Mouse (Mus musculus) liver, embryonic 13.5 days (tissue): Measurements from ENCODE around the gene Ccdc157. TPM values are rescaled to one million over a fixed set of nuclear protein-coding genes. Genes with fewer than 3 reads are reported as not detected.
"Not testable (repeated sequence)": the region's sequence is repeated elsewhere in the genome, so short reads cannot be mapped to it uniquely, and the experiment has no call there.

Source experiments
- ATAC-seq: fragments of 200-750 bp; cut with Nextera tagmentation; 2 replicates; pipeline ENCODE4 v1.8.0; 2017; ENCODE audit warnings: low read depth, mild to moderate bottlenecking, moderate number of reproducible peaks, moderate library complexity
- DNase-seq: peaks from one replicate; pipeline ENCODE4 v3.0.0; 2022
- H3K27ac ChIP-seq: fragments of 300-500 bp; sonication (generic); 2 replicates; pipeline ENCODE4 v1.5.1; 2015; ENCODE audit warnings: moderate library complexity, mild to moderate bottlenecking, inconsistent platforms
- H3K27me3 ChIP-seq: fragments of 300-500 bp; sonication (generic); 2 replicates; pipeline ENCODE4 v1.6.1; 2015; ENCODE audit warnings: mild to moderate bottlenecking, inconsistent platforms
- H3K36me3 ChIP-seq: fragments of 300-500 bp; sonication (generic); 2 replicates; pipeline ENCODE4 v1.6.1; 2015; ENCODE audit warnings: mild to moderate bottlenecking, inconsistent platforms
- H3K4me1 ChIP-seq: fragments of 300-500 bp; sonication (generic); replicated peaks from 2 replicates; pipeline ENCODE4 v1.6.1; 2015; ENCODE audit warnings: inconsistent platforms
- H3K4me2 ChIP-seq: fragments of 300-500 bp; sonication (generic); 2 replicates; pipeline ENCODE4 v1.6.1; 2015; ENCODE audit warnings: inconsistent platforms, mild to moderate bottlenecking, moderate library complexity
- H3K4me3 ChIP-seq: fragments of 300-500 bp; sonication (generic); replicated peaks from 2 replicates; pipeline ENCODE4 v1.5.1; 2015; ENCODE audit warnings: mild to moderate bottlenecking, inconsistent platforms
- H3K9ac ChIP-seq: fragments of 300-500 bp; sonication (generic); 2 replicates; pipeline ENCODE4 v1.6.1; 2015; ENCODE audit warnings: mild to moderate bottlenecking, inconsistent platforms
- H3K9me3 ChIP-seq: fragments of 300-500 bp; sonication (generic); replicated peaks from 2 replicates; pipeline ENCODE4 v1.6.1; 2016; ENCODE audit warnings: inconsistent platforms
- WGBS: fragments of 180-500 bp; shearing (Covaris S2); methylation state at CpG from one replicate; pipeline ENCODE4 v1.1.7; 2015; ENCODE audit not compliant: insufficient replicate concordance; 5-methylcytosine and 5-hydroxymethylcytosine counted together
- polyA plus RNA-seq: library from polyadenylated mRNA; unstranded; fragments of >200 nt; fragmentation: Nextera tagmentation; extraction: Ambion mirVana; gene quantifications from 2 replicates; pipeline ENCODE4 v1.2.1, GENCODE M21; 2015

Ccdc157 gene
- polyA plus RNA-seq, 1 experiment from 2014 or later: 0.65 TPM

DNA sequence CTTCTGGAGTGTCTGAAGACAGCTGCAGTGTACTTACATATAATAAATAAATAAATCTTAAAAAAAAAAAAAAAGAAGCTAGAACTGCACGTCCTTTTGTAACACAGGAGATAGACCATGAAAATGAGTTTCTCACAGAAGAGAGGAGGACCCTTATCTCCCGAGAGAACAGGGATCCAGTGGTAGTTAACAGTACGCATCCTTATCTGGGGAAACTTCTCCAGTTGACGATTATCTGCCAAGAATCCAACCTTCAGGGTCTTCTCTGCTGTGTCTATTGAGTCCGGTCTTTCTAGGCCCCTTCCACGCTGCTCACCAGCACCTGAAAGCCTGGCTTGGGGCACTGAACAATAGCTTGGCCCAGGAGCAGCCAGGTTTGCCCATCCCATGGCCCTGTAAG lies 46.1 kb downstream of the Ccdc157 start:
- WGBS: 35% methylated on average over 6 of the region's 6 CpGs
- ATAC-seq (no peak), DNase-seq (no peak)
- H3K4me2 ChIP-seq: no peak overlapping the region
- H3K9ac ChIP-seq: no peak overlapping the region
- H3K27ac ChIP-seq: no peak overlapping the region
- peaks cover 41% of the 10 kb centered on the region for H3K4me1 ChIP-seq
- H3K27me3 ChIP-seq: peaks cover 31% of the 10 kb centered on the region
- H3K36me3 ChIP-seq: peaks cover 8% of the 10 kb centered on the region; the same call in 1 of the 2 replicates
- no peaks in the 10 kb centered on the region for H3K9me3 ChIP-seq
- no peak overlapping the region for H3K4me3 ChIP-seq

DNA sequence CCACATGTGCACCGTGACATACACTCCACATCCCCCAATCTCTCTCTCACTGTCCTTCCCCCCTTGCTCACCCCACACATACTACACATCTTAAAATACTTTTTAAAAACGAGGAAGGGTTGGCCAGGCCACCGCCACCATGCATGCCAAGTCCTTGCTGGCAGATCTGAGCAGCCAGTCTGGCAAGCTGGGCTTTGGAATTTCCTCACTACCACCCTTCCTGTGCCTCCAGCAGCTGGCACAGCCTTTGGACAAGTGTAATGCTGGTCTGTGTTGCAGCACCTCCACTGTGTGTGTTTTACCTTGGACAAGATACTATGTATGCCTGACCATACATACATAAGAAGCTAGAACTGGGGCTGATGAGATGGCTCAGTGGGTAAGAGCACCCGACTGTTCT lies 46.6 kb downstream of the Ccdc157 start:
- no peak for ATAC-seq
- Histone ChIP-seq H3K4me2 (no peak overlapping the region), H3K4me1 (peaks cover 36% of the 10 kb centered on the region), H3K27me3 (peaks cover 27% of the 10 kb centered on the region), H3K4me3 (no peak overlapping the region), H3K36me3 (peaks cover 12% of the 10 kb centered on the region; the same call in 1 of the 2 replicates), H3K9me3 (no peaks in the 10 kb centered on the region), H3K9ac (no peak overlapping the region), H3K27ac (no peak overlapping the region)
- 61% methylated on average over 4 of the region's 4 CpGs for WGBS
- DNase-seq: no peak

GRCm38 (mm10) chr11:4112861-4113260 lies 47.2 kb downstream of the Ccdc157 start:
- no peak overlapping the region for H3K27ac ChIP-seq
- no peaks in the 10 kb centered on the region for H3K9me3 ChIP-seq
- 74% methylated on average over 6 of the region's 6 CpGs for WGBS
- no peak overlapping the region for H3K9ac ChIP-seq
- peaks cover 16% of the 10 kb centered on the region; the same call in 1 of the 2 replicates for H3K36me3 ChIP-seq
- no peak for ATAC-seq
- DNase-seq: no peak
- H3K27me3 ChIP-seq: peaks cover 20% of the 10 kb centered on the region
- H3K4me2 ChIP-seq: no peak overlapping the region
- H3K4me1 ChIP-seq: peaks cover 30% of the 10 kb centered on the region
- no peak overlapping the region for H3K4me3 ChIP-seq

DNA sequence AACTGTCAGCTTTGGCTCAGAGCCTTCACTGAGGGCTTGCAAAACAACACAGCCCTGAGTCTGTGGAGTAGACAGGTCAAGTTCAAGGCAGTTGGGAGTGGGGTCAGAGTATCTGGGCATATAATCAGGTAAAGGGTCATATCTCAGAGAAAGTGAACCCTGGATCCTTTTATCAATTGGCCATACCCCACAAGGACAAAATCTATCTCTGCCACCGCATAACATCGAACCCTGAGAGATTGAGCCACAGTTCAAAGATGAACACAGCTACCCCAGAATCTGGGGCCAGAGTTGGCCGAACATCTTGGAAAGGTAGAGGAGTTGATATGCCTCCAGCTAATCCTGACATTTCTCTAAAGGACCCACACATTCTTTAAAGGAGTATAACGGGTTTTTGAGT lies 48.1 kb downstream of the Ccdc157 start:
- 76% methylated on average over 4 of the region's 4 CpGs for WGBS

GRCm38 (mm10) chr11:4108691-4109090 lies 51.4 kb downstream of the Ccdc157 start:
- no peaks in the 10 kb centered on the region for H3K4me1 ChIP-seq
- no peaks in the 10 kb centered on the region for H3K27me3 ChIP-seq
- H3K4me2 ChIP-seq: no peak overlapping the region
- DNase-seq (no peak), ATAC-seq (no peak)
- H3K36me3 ChIP-seq: peaks cover 16% of the 10 kb centered on the region; the same call in 1 of the 2 replicates
- no peak overlapping the region for H3K4me3 ChIP-seq
- WGBS: 68% methylated on average over 7 of the region's 7 CpGs
- H3K27ac ChIP-seq: no peak overlapping the region
- no peak overlapping the region for H3K9ac ChIP-seq
- H3K9me3 ChIP-seq: no peaks in the 10 kb centered on the region

More for the DNA sequence above, 48.1 kb downstream of the Ccdc157 start:
- no peak for ATAC-seq
- Histone ChIP-seq H3K4me1 (peaks cover 21% of the 10 kb centered on the region), H3K9me3 (no peaks in the 10 kb centered on the region), H3K9ac (no peak overlapping the region), H3K36me3 (peaks cover 16% of the 10 kb centered on the region; the same call in 1 of the 2 replicates), H3K4me2 (no peak overlapping the region), H3K27me3 (peaks cover 12% of the 10 kb centered on the region), H3K4me3 (no peak overlapping the region), H3K27ac (no peak overlapping the region)
- DNase-seq: no peak

DNA sequence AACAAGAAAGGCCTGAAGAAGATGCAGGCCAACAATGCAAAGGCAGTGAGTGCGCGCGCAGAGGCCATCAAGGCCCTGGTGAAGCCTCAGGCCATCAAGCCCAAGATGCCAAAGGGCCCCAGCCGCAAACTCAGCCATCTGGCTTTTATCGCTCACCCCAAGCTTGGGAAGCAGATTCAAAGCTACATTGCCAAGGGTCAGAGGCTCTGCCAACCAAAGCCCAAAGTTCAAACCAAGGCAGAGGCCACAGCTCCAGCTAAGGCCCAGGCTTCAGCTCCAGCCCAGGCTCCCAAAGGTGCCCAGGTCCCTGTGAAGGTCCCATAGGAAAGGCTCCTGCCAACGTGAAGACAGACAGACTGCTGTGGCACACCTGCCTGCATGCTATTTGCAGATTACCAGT lies 52.2 kb downstream of the Ccdc157 start:
- DNase-seq, H3K4me2 ChIP-seq, H3K4me3 ChIP-seq, H3K9me3 ChIP-seq, ATAC-seq, H3K4me1 ChIP-seq, H3K27me3 ChIP-seq, H3K9ac ChIP-seq, H3K27ac ChIP-seq: not testable (repeated sequence)
- 88% methylated on average over 6 of the region's 6 CpGs for WGBS
- peaks cover 16% of the 10 kb centered on the region; the same call in 1 of the 2 replicates for H3K36me3 ChIP-seq

- ATAC-seq (no peak), DNase-seq (no peak)
- WGBS: 58% methylated on average over 6 of the region's 6 CpGs
- no peak overlapping the region for H3K27ac ChIP-seq
- H3K4me2 ChIP-seq: no peak overlapping the region
- H3K9me3 ChIP-seq: no peaks in the 10 kb centered on the region
- H3K9ac ChIP-seq: no peak overlapping the region
- no peaks in the 10 kb centered on the region for H3K4me1 ChIP-seq
- peaks cover 11% of the 10 kb centered on the region; the same call in 1 of the 2 replicates for H3K36me3 ChIP-seq
- no peak overlapping the region for H3K4me3 ChIP-seq
- H3K27me3 ChIP-seq: no peaks in the 10 kb centered on the region
These were observed 54.6 kb downstream of the Ccdc157 start for GRCm38 (mm10) chr11:4105444-4105843.

- no peak overlapping the region for H3K27ac ChIP-seq
- no peaks in the 10 kb centered on the region for H3K27me3 ChIP-seq
- H3K4me3 ChIP-seq: no peak overlapping the region
- H3K4me2 ChIP-seq: no peak overlapping the region
- ATAC-seq (no peak), DNase-seq (no peak)
- WGBS: 66% methylated on average over 5 of the region's 5 CpGs
- H3K9me3 ChIP-seq: no peaks in the 10 kb centered on the region
- no peak overlapping the region for H3K9ac ChIP-seq
- H3K4me1 ChIP-seq: no peaks in the 10 kb centered on the region
- peaks cover 11% of the 10 kb centered on the region; the same call in 1 of the 2 replicates for H3K36me3 ChIP-seq
These were observed 55.1 kb downstream of the Ccdc157 start for GRCm38 (mm10) chr11:4104989-4105388.

- no peak for ATAC-seq
- Histone ChIP-seq H3K4me3 (no peak overlapping the region), H3K27me3 (no peaks in the 10 kb centered on the region), H3K9ac (no peak overlapping the region), H3K36me3 (peaks cover 4% of the 10 kb centered on the region; the same call in 1 of the 2 replicates), H3K9me3 (no peaks in the 10 kb centered on the region), H3K27ac (no peak overlapping the region), H3K4me2 (no peak overlapping the region), H3K4me1 (no peaks in the 10 kb centered on the region)
- 76% methylated on average over 14 of the region's 14 CpGs for WGBS
- DNase-seq: no peak
These were observed 56.6 kb downstream of the Ccdc157 start for GRCm38 (mm10) chr11:4103522-4103921.

DNA sequence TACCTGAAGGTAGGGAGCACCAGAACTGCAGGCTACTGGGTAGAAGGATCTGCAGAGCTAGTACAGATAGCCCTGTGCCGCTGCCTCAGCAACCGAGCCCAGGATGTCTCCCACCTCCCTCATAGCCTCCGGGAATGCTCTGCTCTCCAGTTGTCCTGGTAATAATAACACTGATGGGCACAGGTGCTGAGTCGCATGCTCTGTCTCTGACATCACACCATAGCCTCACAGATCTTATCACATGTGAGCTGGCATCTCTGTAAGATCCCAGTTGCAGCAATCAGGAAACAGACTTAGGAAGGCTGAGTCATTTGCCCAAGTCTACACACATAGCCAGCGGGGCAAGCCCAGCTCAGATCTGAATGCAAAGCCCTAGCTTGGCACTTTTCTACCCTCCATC lies 58.2 kb downstream of the Ccdc157 start:
- Histone ChIP-seq H3K27ac (no peak overlapping the region), H3K4me3 (no peak overlapping the region), H3K36me3 (no peaks in the 10 kb centered on the region), H3K9ac (no peak overlapping the region), H3K4me1 (peaks cover 12% of the 10 kb centered on the region), H3K27me3 (no peaks in the 10 kb centered on the region), H3K4me2 (no peak overlapping the region), H3K9me3 (no peaks in the 10 kb centered on the region)
- DNase-seq: no peak
- ATAC-seq: no peak
- WGBS: 58% methylated on average over 5 of the region's 5 CpGs

- no peak overlapping the region for H3K9ac ChIP-seq
- no peaks in the 10 kb centered on the region for H3K9me3 ChIP-seq
- no peak overlapping the region for H3K4me2 ChIP-seq
- no peak overlapping the region for H3K27ac ChIP-seq
- no peak for ATAC-seq
- no peaks in the 10 kb centered on the region for H3K27me3 ChIP-seq
- H3K4me3 ChIP-seq: no peak overlapping the region
- no peak for DNase-seq
- peaks cover 29% of the 10 kb centered on the region for H3K4me1 ChIP-seq
- WGBS: 71% methylated on average over 3 of the region's 3 CpGs
- no peaks in the 10 kb centered on the region for H3K36me3 ChIP-seq
These were observed 60.6 kb downstream of the Ccdc157 start for GRCm38 (mm10) chr11:4099447-4099846.

DNA sequence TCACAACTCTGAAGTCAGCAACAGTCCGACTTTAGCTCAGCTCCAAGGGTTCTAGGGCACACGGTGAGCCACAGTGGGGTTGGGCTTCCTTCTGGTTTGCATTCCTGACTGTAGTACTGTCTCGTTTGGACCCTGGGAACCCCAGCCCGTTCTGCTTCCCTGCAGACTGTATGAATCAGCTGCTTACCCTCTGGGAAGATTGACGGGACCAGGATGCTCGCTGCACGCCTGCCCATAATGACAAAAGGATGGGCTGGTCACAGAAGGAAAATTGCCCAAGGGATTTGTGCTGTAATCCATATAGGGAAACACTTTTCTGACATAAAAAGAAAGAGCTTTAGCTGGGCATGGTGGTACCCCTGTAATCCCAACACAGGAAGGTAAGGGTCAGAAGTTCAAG lies 61.3 kb downstream of the Ccdc157 start:
- Histone ChIP-seq H3K9me3 (no peaks in the 10 kb centered on the region), H3K4me3 (no peak overlapping the region), H3K36me3 (peaks cover 1% of the 10 kb centered on the region), H3K4me2 (no peak overlapping the region), H3K27me3 (no peaks in the 10 kb centered on the region), H3K9ac (no peak overlapping the region), H3K4me1 (peaks cover 35% of the 10 kb centered on the region), H3K27ac (no peak overlapping the region)
- 70% methylated on average over 7 of the region's 7 CpGs for WGBS
- ATAC-seq (no peak), DNase-seq (no peak)
